In genomic region chr5:12549046-12549669, GRCm38 (mm10) we compare ENCODE assay signal across 15 mouse cellular contexts.
DNase-seq lines count a peak whose midpoint lies in the region; ATAC-seq lines count a peak whose summit lies in the region.
"Had no signal": no experiment of that assay in that cellular context is flagged by ENCODE, and none has a peak within 500 bp of the region (broad histone marks: within the 10 kb centered on the region; RNA-seq: fewer than 3 reads in every experiment).

No protein-coding gene starts in this region.

- no peak overlapping the region for H3K9ac ChIP-seq in midbrain, embryonic 13.5 days (replicated peaks)
- H3K9ac ChIP-seq in midbrain, embryonic 16.5 days (ENCODE audit: low read depth, low read length) = no peak overlapping the region
- H3K9ac ChIP-seq: embryonic facial prominence, embryonic 15.5 days; neural tube, embryonic 12.5 days had no signal

- no peak overlapping the region for H3K4me2 ChIP-seq in midbrain, embryonic 13.5 days (replicated peaks)
- no peak overlapping the region for H3K4me2 ChIP-seq in midbrain, embryonic 16.5 days (ENCODE audit: low read length)
- H3K4me2 ChIP-seq: embryonic facial prominence, embryonic 15.5 days; neural tube, embryonic 12.5 days had no signal

- WGBS in midbrain, embryonic 13.5 days = 89% methylated on average over 8 of the region's 8 CpGs
- 86% methylated on average over 8 of the region's 8 CpGs for whole genome bisulfite sequencing in midbrain, embryonic 16.5 days

- no peaks in the 10 kb centered on the region for H3K4me1 ChIP-seq in midbrain, embryonic 13.5 days (replicated peaks)
- no peaks in the 10 kb centered on the region for H3K4me1 ChIP-seq in midbrain, embryonic 16.5 days (ENCODE audit: control insufficient read depth, insufficient read depth, low read length)
- H3K4me1 ChIP-seq: embryonic facial prominence, embryonic 15.5 days; neural tube, embryonic 12.5 days had no signal

- no peak overlapping the region for H3K4me3 ChIP-seq in midbrain, embryonic 13.5 days (replicated peaks)
- no peak overlapping the region for H3K4me3 ChIP-seq in midbrain, embryonic 16.5 days (ENCODE audit: low read depth, low read length)
- H3K4me3 ChIP-seq: embryonic facial prominence, embryonic 15.5 days; layer of hippocampus, adult 2 months; neural tube, embryonic 12.5 days had no signal

- H3K27me3 ChIP-seq in midbrain, embryonic 13.5 days = no peaks in the 10 kb centered on the region
- H3K27me3 ChIP-seq in midbrain, embryonic 16.5 days (ENCODE audit: control insufficient read depth, insufficient read depth, low read depth, low read length) = no peaks in the 10 kb centered on the region
- H3K27me3 ChIP-seq: CH12.LX; embryonic facial prominence, embryonic 15.5 days; neural tube, embryonic 12.5 days had no signal

- H3K9me3 ChIP-seq in midbrain, embryonic 13.5 days = no peaks in the 10 kb centered on the region
- no peaks in the 10 kb centered on the region for H3K9me3 ChIP-seq in midbrain, embryonic 16.5 days (replicated peaks; ENCODE audit: control insufficient read depth, low read length, poor library complexity, severe bottlenecking)
- H3K9me3 ChIP-seq: embryonic facial prominence, embryonic 15.5 days; neural tube, embryonic 12.5 days had no signal

- DNase-seq in heart, postnatal 4 days = peak; percentile 10
- DNase-seq in heart, adult 18-20 months = no peak
- DNase-seq in brain, adult 2 months (ENCODE audit: low read depth, low spot score) = peak; percentile 28
- no peak for DNase-seq in layer of hippocampus, postnatal 25 days (ENCODE audit: extremely low spot score in 1 of 2, low spot score in 1 of 2)
- no peak for DNase-seq in spleen, postnatal 14 days (ENCODE audit: low spot score in 2 of 2)
- DNase-seq: right cerebral cortex, postnatal 14 days; thymus, postnatal 36 days had no signal

- H3K36me3 ChIP-seq in midbrain, embryonic 13.5 days = no peaks in the 10 kb centered on the region
- no peaks in the 10 kb centered on the region for H3K36me3 ChIP-seq in midbrain, embryonic 16.5 days (ENCODE audit: control insufficient read depth, insufficient read depth, low read length)
- H3K36me3 ChIP-seq: embryonic facial prominence, embryonic 15.5 days; neural tube, embryonic 12.5 days had no signal

- 0 out of 2 replicates have a peak, but pooled peaks have one; percentile 53 for ATAC-seq in midbrain, embryonic 13.5 days
- no peak for ATAC-seq in midbrain, embryonic 16.5 days
- ATAC-seq in megakaryocyte-erythroid progenitor cell, adult 5-6 weeks (replicated peaks; ENCODE audit: low FRiP score, low TSS enrichment, poor library complexity, severe bottlenecking) = peak; percentile 90
- ATAC-seq: intestine, postnatal 0 days had no signal

- no peak overlapping the region for H3K27ac ChIP-seq in midbrain, embryonic 13.5 days
- H3K27ac ChIP-seq in midbrain, embryonic 16.5 days (ENCODE audit: low read length) = no peak overlapping the region
- H3K27ac ChIP-seq: embryonic facial prominence, embryonic 15.5 days; layer of hippocampus, adult 2 months; neural tube, embryonic 12.5 days had no signal

Comparison
In these comparisons a context has a peak if more than half of its experiments do, and no peak if none do; other contexts are left out.
1. DNase-seq: peak in heart, postnatal 4 days (single experiment) and brain, adult 2 months (single experiment); none in heart, adult 18-20 months (0 of 2), layer of hippocampus, postnatal 25 days (0 of 2) and spleen, postnatal 14 days (0 of 2).